Mouse (Mus musculus): ENCODE data around the gene Fstl5.

Gene Fstl5

DNA sequence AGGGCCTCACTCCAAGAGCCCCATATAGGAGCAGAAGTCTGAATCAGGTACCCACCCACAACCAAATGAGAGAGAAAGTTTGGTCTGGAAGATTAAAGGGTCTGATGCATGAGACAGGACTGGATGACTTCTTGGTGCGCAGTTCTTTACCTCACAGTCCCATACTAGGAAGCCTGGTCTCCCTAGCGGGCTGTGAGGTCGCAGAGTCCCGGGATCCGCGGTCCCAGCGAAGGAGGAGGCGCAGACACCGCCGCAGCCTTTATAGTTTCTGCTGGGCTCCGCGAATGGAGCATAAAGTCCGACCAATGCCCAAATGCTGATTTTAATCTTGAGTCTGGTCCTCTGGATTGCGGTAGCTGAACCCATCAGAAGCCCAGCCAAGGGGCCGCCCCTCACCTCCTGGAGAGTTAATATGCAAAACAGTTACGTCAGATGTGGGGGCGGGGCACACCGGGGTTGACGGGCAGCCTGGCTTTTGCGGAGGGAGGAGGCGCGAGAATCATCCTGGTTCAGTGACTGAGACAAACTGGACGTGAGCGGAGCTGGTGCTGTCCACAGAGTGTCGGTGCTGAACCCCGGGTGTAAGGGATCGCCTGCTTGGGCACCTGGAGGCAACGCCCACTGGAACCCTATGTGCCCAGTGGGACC, at the start of gene Fstl5:
TSS of gene Fstl5 (plus strand) at position 211 of the 648 bp plus-strand sequence.
- ChIA-PET CTCF (no interaction called here), POLR2A (interaction anchor here in 2 of 4 experiments (0.6 to 0.7 kb wide), 3 partner anchors 12 to 1666 kb away, joined by 3 to 5 read pairs (median 3); no protein-coding TSS in a partner anchor)

DNA sequence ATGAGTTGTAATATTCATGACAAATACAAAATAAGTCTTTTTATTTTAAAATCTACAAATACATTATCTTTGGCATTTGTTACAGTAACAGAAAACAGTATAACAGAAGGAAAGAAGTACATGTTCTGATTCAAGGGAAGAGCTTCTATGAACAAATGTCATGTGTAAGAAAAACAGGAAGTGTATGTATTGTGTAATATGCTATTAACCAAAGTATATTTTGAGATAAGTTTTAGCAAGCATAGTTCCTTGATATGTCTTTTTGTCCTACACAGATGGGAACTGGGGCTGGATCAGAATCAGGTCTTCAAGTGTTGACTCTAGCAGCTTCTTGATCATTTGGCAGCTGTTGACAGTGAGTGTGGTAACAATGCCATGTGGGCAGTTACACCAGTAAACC, 48.5 kb upstream of the Fstl5 start:
- CTCF ChIA-PET, result no interaction called here
- POLR2A ChIA-PET, result interaction anchor here in 1 of 4 experiments (1.0 kb wide), 1 partner anchor 17 kb away, joined by 3 read pairs; no protein-coding TSS in a partner anchor

DNA sequence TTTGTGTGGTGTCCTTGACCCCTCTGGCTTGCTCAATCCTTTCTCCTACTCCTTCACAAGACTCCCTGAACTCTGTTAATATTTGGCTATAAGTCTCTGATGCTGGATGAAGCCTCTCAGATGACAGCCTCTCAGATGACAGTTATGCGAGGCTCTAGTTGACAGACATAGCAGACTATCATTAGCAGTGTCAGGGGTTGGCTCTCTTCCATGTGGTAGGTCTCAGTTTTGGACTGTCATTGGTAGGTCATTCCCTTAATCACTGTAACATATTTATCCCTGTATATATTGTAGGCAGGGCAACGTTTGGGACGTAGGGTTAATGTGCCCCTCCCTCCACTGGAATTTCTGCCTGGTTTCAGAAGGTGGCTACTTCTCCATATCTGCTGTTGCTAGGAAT, 22.9 kb upstream of the Fstl5 start:
- ChIA-PET CTCF (no interaction called here), POLR2A (no interaction called here)

DNA sequence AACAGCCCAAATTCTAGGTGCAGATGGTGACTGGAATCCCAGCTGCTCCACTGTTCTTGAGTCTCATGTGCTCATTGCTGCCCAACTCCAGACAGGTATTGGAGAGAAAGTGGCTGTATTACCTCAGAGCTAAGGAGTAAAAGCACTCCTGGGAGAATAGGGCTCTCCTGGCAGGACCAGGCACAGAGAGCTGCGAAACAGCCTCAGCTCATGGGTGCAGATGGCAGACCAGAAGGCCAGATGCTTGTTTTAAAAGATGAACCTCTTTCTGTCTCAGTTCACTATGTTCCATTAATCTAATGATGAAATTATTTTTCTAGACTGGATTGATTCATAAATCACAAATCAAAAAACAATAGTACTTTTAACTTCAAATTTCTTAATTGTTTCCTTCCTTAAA, 12.1 kb upstream of the Fstl5 start:
- ChIA-PET CTCF (no interaction called here), POLR2A (interaction anchor here in 1 of 4 experiments (0.6 kb wide), 1 partner anchor 12 kb away, joined by 3 read pairs; no protein-coding TSS in a partner anchor)

DNA sequence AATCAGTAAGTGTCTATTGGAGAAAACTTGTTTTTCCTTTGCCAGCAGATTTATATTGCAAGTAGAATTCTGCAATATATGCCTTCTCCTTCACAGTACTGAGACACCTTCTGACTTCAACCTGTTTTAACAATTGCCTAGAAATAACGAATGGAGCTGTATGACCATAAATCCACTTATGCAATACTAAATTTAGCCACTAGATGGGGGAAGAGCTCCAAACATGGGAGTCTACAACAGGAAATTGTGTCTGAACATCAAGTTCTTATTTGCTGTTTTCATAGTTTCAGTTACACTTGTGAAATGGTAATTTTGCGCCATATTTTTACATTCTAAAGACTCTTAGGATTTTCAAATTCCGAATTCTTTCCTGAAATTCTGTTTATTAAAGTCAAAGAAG, 6.2 kb upstream of the Fstl5 start:
- ChIA-PET POLR2A (no interaction called here), CTCF (interaction anchor here in 3 of 4 experiments (0.6 to 1.1 kb wide), 3 partner anchors 903 to 1180 kb away, joined by 3 read pairs; partner anchors contain the start of gene Zbbx (in 1 of the 3))

DNA sequence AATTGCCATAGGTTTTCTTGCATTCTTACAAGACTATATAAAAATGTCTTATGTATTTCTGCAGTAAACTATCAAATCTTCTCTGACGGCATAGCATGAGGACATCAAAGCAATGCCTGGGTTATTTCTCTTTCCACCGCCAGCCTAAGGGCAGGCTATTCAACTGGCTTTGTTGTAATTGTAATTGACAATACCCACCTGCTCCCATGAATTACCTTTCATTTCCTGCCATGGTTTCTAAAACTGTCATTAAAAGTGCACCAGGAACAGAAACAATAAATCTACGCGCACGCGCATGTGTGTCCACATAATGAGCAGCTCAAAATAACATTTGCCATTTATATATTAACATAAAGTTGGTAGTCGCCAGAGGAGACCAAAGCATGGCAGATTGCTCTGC, 1.2 kb upstream of the Fstl5 start:
- ChIA-PET CTCF (no interaction called here), POLR2A (no interaction called here)

DNA sequence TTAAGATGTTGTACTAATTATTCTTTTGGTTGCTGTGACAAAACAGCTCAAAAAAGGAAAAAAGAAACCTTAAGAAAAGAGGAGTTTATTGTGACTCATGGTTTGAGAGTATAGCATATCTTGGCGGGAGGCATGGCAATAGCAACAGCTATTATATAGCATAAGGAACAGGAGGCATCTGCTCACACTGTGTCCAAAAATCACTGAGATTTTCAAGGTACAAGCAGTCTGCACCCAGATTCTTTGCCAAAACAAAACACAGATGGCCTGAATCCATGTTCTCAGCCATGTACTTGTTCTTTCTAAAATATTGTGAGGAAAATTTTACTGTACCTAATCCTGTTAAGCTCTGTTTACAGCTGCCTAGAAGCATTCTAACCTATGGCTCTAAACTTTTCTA, 66.4 kb downstream of the Fstl5 start:
- ChIA-PET POLR2A (no interaction called here), CTCF (no interaction called here)

DNA sequence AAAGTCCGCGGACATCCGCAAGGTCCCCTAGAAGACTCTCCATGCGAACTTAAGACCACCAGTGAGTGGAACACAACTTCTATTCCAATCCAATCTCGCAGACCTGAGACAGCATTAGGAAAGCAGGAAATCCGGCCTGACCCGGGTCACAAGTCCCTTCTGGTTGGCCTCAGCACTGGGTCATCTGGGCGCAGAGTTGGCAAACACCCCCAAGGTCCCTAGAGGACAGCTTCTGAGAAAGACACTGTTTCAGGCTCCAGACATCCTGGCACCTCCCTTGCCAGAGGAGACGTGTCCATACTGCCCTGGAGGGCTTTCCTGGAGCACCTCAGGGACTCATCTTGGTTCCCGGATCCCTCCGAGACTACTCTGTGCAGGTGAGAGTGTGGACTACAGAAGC, 73.8 kb downstream of the Fstl5 start:
- ChIA-PET POLR2A (no interaction called here), CTCF (no interaction called here)

DNA sequence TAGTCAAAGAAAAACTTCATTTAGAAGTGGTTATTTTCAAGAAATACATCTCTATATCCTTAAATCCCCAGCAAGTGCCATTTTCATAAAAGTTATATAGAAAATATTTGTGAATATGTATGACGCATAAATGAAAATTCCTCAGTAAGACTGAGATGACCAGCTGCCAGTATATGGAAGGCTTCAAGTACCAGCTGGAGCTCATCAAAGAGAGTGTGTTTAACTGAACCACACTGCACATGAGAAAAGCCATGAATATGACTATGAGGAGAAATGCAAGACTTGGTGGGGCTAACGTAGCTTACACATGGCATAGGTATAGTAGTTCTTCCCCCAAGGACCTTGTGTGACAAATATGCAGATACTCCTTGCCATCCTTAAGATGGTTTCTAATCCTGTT, 164.8 kb downstream of the Fstl5 start:
- ChIA-PET POLR2A (no interaction called here), CTCF (no interaction called here)

DNA sequence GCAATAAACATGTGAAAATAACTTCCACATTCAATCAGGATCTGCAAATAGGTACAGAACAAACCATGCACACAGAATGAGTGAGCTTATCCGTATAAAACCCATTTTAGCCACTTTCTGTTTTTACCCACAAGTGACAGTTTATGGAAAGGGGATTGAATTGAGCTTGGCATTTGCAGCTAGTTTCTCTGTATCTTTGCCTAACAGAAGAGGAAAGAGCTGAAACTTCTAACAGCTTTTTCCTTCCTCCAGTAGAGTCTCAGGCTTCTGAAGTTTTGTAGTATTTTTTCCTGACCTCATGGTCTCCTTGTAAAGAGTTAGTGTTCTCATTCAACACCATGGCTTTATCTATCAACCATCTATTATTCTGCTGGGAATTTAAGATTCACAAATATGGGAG, 177.3 kb downstream of the Fstl5 start:
- POLR2A ChIA-PET, result no interaction called here
- CTCF ChIA-PET, result no interaction called here

DNA sequence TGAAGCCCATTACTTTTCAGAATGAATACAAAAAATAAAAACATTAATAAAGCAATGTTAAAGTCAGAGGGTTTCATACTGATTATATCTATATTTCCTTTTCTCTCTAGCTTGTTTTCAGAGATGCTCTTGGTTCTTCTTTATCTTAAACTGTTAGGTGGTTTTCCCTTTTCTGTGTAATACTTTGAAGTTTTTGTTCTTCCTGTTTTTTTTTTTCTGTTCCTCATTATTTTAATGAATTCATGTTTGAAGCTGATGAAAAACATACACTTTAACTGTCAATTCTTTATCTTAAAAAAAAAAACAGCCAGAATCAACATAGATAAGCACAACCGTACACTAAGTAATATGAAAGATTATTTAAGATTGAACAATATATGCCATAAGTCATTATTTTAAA, 218.9 kb downstream of the Fstl5 start:
- ChIA-PET POLR2A (no interaction called here), CTCF (no interaction called here)

DNA sequence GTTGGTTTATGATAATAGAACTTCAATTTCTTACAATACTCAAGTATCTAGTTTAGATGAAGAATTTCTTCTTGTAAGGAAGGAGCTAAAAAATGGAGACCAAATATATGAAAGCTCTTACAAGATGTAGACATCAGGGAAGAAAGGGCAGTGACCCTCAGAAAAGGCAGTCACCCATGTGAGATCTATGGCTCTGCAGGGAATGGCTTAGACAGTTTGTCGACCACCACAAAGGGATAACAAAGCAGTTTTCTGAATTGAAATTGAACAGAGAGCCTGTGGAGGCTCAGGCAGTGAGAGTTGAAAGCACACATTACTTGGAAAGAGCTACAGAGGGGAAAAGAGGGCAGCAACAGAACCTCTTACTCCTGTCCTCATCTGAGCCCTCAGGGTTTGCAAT, 220.3 kb downstream of the Fstl5 start:
- ChIA-PET CTCF (no interaction called here), POLR2A (interaction anchor here in 1 of 4 experiments (0.6 kb wide), 1 partner anchor 53 kb away, joined by 9 read pairs; no protein-coding TSS in a partner anchor)

DNA sequence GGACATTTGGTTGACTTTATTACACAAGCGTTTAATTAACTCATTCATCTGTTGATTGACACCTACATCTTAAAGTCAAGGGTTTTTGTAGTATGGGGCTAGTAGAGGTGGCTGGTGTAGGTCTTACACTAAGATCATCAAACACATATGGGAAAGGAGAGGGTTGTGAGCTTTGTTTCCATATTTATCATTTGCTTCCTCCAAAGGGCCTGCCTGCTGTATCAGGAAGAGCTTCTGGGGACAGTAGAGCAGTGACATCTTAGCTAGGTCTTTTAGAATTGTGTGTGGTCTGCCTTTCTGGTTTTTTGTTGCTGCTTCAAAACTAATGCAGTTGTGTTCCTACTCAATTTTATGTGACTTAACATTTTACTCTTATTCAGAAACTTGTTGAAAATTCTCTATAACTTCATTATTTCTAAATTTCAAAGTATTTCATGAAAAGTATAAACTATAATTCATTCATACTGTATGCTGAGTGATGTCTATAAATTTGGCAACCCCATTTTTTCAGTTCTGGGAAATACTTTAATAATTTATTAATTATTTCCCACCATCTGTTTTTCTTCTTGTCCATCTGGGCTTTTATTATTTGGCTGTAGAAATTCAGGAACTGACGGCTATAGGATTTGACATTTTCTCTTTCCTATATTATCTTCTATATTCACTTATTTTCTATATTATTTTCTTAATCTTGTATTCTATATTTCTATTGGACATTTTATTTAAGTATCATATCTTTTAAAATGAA, 227.1 kb downstream of the Fstl5 start:
- POLR2A ChIA-PET, result no interaction called here
- CTCF ChIA-PET, result no interaction called here

DNA sequence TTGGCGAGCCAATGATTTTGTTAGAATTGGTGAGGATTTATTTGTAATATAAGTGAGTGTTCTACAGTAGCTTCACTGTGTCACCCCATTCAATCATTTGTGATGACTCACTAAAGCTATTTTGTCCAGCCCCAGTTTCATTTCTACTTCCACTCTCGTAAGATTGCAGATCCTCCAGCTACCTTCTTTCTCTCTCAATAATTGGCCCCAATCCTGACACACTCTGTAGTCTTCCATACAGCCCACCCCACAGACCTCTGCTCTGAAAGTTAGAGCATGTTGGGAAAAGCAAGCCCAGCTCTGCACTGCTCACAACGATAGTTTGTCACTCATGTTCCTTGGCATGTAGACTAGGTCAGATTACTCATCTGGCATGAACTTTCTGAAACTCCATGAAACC, 242.9 kb downstream of the Fstl5 start:
- ChIA-PET POLR2A (no interaction called here), CTCF (no interaction called here)

DNA sequence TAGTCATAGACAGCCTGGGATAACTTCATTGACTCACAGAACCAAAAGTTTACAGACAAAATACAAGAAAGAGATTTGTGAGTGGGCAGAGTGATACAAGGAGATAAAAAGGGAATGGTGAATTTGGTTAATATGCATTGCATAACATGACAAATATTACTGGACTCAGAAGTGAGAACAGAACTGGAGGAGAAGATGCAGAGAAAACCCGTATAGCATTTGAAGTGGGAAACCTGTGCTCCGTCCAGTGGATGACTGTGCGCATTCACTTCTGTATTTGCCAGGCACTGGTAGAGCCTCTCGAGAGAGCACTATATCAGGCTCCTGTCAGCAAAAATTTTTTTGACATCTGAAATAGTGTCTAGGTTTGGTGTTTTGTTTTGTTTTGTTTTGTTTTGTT, 245.5 kb downstream of the Fstl5 start:
- POLR2A ChIA-PET, result no interaction called here
- CTCF ChIA-PET, result no interaction called here

DNA sequence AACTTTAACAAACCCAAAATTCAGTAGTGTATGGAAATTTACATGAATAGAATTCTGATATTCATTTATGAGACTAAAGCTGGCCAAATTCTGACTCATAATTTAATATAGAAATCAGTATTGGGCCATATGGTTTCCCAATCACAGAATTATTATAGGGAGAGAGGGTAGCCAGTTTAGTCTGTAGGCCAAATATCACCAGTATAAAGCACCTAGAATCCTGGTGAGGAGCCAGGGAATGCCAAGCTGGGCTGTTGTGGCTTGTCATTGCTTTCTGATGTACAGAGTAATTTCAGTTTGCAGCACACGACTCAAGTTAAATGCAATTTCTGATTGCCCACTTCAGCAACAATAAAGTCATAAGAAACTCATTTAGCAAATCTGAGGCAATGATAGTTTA, 248.4 kb downstream of the Fstl5 start:
- ChIA-PET CTCF (no interaction called here), POLR2A (no interaction called here)

DNA sequence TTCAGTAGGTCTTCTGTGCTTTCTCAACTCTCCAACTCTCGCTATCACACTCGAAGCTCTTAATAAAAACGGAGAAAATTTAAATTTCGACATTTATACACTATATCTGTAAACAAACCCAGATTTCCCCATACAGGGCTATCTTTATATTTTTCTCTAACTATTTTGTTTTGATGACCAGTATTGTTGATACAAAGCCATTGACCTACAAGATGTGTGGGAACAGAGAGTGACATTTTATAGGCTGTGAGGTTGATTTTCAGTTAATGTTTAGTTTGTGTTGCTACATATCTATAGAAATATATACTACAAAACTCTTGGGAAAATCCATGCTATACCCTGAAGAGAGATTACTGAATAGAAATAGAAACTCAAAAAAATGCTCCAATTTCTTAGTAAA, 262.9 kb downstream of the Fstl5 start:
- ChIA-PET CTCF (no interaction called here), POLR2A (no interaction called here)

DNA sequence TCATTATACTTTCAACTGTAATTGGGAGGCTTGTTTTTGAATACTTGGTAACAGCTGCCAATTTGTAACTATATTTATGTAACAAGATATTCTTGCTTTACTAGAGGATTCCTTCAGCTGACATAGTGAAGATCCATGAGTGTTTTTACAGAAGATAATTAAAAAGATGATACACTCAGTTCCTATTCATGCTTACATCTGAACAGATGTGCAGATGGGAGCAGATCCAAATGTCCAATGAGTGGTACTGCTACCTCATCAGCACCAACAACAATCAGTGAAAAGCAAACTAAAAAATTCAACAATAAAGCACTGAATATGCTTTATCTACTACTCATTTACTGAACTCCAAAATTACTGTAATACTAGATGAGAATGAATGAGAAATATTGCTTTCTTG, 292.9 kb downstream of the Fstl5 start:
- ChIA-PET CTCF (no interaction called here), POLR2A (no interaction called here)

DNA sequence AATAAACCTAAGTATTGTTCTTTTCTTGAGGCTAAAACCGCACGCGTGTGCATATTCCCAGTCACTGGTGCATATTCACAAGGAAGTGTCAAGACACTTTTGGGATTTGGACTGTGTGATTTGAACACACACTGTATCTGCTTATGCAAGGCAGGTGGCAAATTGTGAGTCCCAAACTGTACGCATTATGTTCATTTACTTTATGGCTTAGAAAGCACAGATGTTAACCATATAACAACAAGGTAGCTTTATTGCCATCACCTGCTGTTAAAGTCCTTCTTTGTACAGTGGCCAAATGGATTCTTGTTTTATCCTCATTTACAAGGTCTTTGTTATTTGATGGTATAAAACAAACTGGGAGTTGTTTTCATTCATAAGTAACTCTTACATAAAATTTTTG, 295.8 kb downstream of the Fstl5 start:
- ChIA-PET POLR2A (no interaction called here), CTCF (no interaction called here)

DNA sequence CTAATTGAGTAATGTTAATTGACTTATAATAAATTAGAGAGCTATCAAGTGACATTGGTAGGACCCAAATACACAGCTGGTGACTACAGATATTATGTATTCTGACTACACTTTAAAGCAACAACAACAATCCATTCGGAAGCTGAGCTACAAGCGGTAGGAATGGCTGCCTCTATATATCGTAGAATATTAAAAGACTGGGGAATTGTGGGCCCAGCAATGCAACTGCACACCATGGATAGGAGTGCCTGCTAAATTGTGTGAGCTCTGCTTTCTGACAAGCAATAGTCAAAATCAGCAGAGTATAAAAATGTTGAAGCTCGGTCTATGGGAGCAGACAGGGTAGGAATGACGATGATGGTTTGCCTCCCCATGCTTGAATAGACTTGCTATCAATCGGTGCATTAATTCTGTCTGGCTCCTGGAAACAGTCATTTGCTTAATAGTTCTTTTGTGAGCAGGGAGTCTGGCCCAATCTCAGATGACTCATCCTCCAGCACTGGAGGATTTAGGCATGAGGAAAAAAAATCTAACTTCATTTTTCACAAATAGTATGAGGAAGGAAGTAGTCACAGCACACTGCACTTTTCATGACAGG, 354.8 kb downstream of the Fstl5 start:
- ChIA-PET CTCF (no interaction called here), POLR2A (no interaction called here)

DNA sequence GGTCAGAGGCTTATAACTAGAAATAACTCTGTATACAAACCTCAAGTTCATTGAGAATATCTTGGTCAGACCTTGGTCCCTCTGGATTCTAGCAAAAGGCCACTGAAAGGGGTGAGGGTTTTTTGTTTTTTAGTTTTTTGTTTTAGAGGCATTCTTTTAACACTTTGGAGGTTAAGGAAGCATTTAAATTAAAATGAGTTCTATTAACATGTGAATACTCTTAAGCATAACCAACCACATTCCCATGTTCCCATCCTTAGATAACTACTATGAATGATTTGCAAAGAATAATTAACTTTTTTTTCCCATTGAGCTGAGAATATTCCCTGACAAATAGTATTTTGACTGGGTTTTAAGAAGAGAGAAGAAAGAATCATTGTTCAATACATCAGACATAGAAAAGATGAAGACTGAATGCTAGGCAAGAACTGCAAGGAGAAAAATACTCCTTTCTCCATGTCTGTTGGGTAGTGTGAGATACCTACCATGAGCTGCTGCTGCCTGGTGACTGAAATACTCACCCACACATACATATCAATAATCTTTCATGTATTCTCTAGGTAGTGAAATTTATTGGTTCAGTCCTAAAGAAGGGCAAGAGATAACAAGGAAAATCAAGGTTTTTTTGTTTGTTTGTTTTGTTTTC, 393.3 kb downstream of the Fstl5 start:
- CTCF ChIA-PET, result no interaction called here
- POLR2A ChIA-PET, result no interaction called here
